Mouse (Mus musculus): ENCODE measurements around the gene Ppm1d.

- no peak for TF ChIP-seq POLR2A (IDR thresholded peaks at IDR 0.05; ENCODE audit: insufficient read depth, low read length)
- no peak for TF ChIP-seq EP300 (IDR thresholded peaks at IDR 0.05; ENCODE audit: insufficient read depth, low read depth, low read length)
- no peak for TF ChIP-seq CTCF (IDR thresholded peaks at IDR 0.05; ENCODE audit: low read depth, low read length)
These were observed 17.7 kb downstream of the Ppm1d start for GRCm38 (mm10) chr11:85328717-85329116.

All from ES-Bruce4 (cell line).